Mouse (Mus musculus) kidney, embryonic 14.5 days (tissue): ENCODE measurements around the gene Slc26a8. TPM values are rescaled to one million over a fixed set of nuclear protein-coding genes. Genes with fewer than 3 reads are reported as not detected.
A peak's percentile ranks its signal among the peaks of the same experiment; 100 is the strongest.

Experiments used
- ATAC-seq: fragments of 200-750 bp; cut with Nextera tagmentation; 2 replicates; pipeline ENCODE4 v1.8.0; 2017; ENCODE audit warnings: moderate number of reproducible peaks, mild to moderate bottlenecking, moderate TSS enrichment, moderate library complexity; ENCODE audit not compliant: low FRiP score, low TSS enrichment
- H3K27ac ChIP-seq: fragments of 300-500 bp; sonication (generic); 2 replicates; pipeline ENCODE4 v1.5.1; 2014; ENCODE audit warnings: low read depth, mild to moderate bottlenecking, low read length, moderate library complexity, mixed read lengths
- H3K27me3 ChIP-seq: fragments of 300-500 bp; sonication (generic); 2 replicates; pipeline ENCODE4 v1.6.1; 2014; ENCODE audit warnings: mild to moderate bottlenecking, low read length; ENCODE audit not compliant: control insufficient read depth, insufficient read depth
- H3K36me3 ChIP-seq: fragments of 300-500 bp; sonication (generic); 2 replicates; pipeline ENCODE4 v1.6.1; 2014; ENCODE audit warnings: low read length, mixed read lengths; ENCODE audit not compliant: control insufficient read depth, insufficient read depth
- H3K4me1 ChIP-seq: fragments of 300-500 bp; sonication (generic); 2 replicates; pipeline ENCODE4 v1.6.1; 2014; ENCODE audit warnings: low read length, mixed read lengths; ENCODE audit not compliant: control insufficient read depth, insufficient read depth
- H3K4me2 ChIP-seq: fragments of 300-500 bp; sonication (generic); replicated peaks from 2 replicates; pipeline ENCODE4 v1.6.1; 2014; ENCODE audit warnings: low read depth, mild to moderate bottlenecking, low read length
- H3K4me3 ChIP-seq: fragments of 300-500 bp; sonication (generic); 2 replicates; pipeline ENCODE4 v1.5.1; 2014; ENCODE audit warnings: mild to moderate bottlenecking, low read length
- H3K9ac ChIP-seq: fragments of 300-500 bp; sonication (generic); 2 replicates; pipeline ENCODE4 v1.6.1; 2014; ENCODE audit warnings: low read depth, mild to moderate bottlenecking, low read length, moderate library complexity
- H3K9me3 ChIP-seq: fragments of 300-500 bp; sonication (generic); 2 replicates; pipeline ENCODE4 v1.6.1; 2016; ENCODE audit warnings: low read length; ENCODE audit not compliant: control insufficient read depth
- WGBS: fragments of 180-500 bp; shearing (Covaris S2); extraction: QIAGEN DNeasy Blood & Tissue Kit; methylation state at CpG from one replicate; pipeline ENCODE4 v1.1.7; 2014; 5-methylcytosine and 5-hydroxymethylcytosine counted together
- polyA plus RNA-seq: library from polyadenylated mRNA; unstranded; fragments of >200 nt; fragmentation: Nextera tagmentation; extraction: Ambion mirVana; gene quantifications from 2 replicates; pipeline ENCODE4 v1.2.1, GENCODE M21; 2014

The Slc26a8 gene
- polyA plus RNA-seq, 1 experiment from 2014 or later: 1.3 TPM

DNA sequence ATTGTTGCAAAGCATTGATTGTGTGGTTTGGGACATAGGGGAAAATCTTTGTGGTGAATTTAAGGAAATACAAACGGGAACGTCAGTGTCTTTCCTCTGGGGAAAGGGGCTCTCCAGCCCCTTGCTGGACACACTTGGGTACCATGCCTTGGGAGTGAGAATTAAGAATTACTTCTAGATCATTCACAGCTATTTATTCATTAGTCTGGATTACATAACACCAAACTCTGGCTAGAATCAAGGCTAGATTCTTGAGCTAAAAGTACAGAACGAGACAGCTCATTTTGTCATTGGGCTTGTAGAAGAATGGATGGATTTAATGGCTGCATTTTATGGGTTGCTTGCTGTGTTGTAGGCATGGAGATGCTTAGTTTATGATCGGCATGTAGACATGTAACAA is 4.8 kb upstream of the Slc26a8 start:
- H3K4me3 ChIP-seq: no peak overlapping the region
- H3K9me3 ChIP-seq: no peaks in the 10 kb centered on the region
- H3K27ac ChIP-seq: no peak overlapping the region
- peaks cover 8% of the 10 kb centered on the region; the same call in 1 of the 2 replicates for H3K36me3 ChIP-seq
- H3K4me2 ChIP-seq: no peak overlapping the region
- H3K4me1 ChIP-seq: peaks cover 37% of the 10 kb centered on the region
- 87% methylated on average over 4 of the region's 4 CpGs for WGBS
- no peaks in the 10 kb centered on the region for H3K27me3 ChIP-seq
- ATAC-seq: no peak
- H3K9ac ChIP-seq: no peak overlapping the region

DNA sequence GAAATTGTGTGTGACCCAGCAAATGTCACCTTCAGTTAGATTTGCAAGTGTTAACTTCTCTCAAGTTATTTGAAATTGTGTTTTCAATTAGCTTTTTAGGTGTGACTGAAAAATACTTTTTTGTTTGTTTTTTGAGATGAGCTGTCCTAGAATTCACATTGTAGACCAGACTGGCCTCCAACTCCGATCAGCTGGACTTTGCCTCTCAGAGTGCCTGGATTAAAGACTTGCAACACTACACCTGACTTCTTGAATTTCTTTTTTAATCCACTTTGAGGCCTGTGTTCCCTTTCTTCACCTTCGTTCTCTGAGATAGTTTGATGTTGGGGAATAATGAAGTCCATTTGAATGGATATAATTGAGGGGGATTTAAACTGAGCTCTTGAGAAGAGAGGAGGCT is 4.0 kb upstream of the Slc26a8 start:
- WGBS: 81% methylated on average over 2 of the region's 2 CpGs
- H3K9me3 ChIP-seq: no peaks in the 10 kb centered on the region
- no peaks in the 10 kb centered on the region for H3K27me3 ChIP-seq
- H3K4me1 ChIP-seq: peaks cover 36% of the 10 kb centered on the region
- H3K36me3 ChIP-seq: peaks cover 8% of the 10 kb centered on the region; the same call in 1 of the 2 replicates
- H3K4me3 ChIP-seq: no peak overlapping the region
- ATAC-seq: no peak
- no peak overlapping the region for H3K4me2 ChIP-seq
- no peak overlapping the region for H3K27ac ChIP-seq
- H3K9ac ChIP-seq: no peak overlapping the region

DNA sequence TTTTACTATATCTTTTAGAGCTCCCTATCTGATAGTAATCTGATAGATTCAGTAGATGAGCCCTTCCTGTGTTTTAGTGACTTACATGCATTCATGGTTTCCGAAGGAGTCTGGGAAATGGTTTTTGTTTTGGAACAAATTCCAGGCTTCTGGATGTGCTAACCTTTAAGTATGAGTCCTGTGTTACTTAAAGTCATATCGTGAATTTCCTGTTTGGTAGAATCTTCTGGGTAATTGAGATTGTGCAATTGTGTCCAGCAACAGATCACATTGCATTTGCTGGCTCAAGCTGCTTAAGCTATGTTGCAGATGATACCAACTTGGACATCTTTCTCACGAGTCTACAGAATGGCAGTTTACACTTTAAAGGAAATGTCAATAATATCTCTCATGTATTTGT is 3.1 kb upstream of the Slc26a8 start:
- Histone ChIP-seq H3K27me3 (no peaks in the 10 kb centered on the region; the same call in 1 of the 2 replicates), H3K27ac (no peak overlapping the region), H3K4me1 (peaks cover 30% of the 10 kb centered on the region), H3K4me3 (peak overlapping the region; percentile 78), H3K36me3 (peaks cover 8% of the 10 kb centered on the region; the same call in 1 of the 2 replicates), H3K4me2 (peak overlapping the region; percentile 72), H3K9me3 (no peaks in the 10 kb centered on the region), H3K9ac (peak overlapping the region; percentile 92; the same call in 1 of the 2 replicates)
- 31% methylated on average over 3 of the region's 3 CpGs for WGBS
- ATAC-seq: no peak

DNA sequence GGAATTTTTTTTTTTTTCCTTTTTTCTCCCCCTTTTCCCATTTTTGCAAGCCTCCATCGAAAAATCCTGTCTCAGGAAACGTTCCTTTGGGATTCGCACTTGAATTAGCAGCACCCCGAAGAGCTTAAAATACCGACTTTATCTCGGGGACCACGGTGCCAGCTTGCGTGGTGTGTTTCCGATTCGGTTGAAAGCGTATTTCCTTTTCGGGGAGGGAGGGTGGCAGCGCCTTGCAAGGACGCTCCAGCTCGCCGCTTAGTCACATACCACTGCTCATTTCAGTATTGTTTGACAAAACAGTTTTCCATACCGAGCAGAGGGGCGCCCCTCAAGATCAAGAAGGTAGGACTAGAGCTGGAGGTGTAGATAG is 2.3 kb upstream of the Slc26a8 start:
- peaks cover 8% of the 10 kb centered on the region; the same call in 1 of the 2 replicates for H3K36me3 ChIP-seq
- peak overlapping the region; percentile 72 for H3K4me2 ChIP-seq
- H3K27ac ChIP-seq: peak overlapping the region; percentile 92; the same call in 1 of the 2 replicates
- no peaks in the 10 kb centered on the region for H3K9me3 ChIP-seq
- WGBS: under 1% methylated on average over 18 of the region's 18 CpGs
- peak overlapping the region; percentile 92 for H3K9ac ChIP-seq
- ATAC-seq: no peak
- no peaks in the 10 kb centered on the region; the same call in 1 of the 2 replicates for H3K27me3 ChIP-seq
- H3K4me3 ChIP-seq: peak overlapping the region; percentile 78
- H3K4me1 ChIP-seq: peaks cover 23% of the 10 kb centered on the region

DNA sequence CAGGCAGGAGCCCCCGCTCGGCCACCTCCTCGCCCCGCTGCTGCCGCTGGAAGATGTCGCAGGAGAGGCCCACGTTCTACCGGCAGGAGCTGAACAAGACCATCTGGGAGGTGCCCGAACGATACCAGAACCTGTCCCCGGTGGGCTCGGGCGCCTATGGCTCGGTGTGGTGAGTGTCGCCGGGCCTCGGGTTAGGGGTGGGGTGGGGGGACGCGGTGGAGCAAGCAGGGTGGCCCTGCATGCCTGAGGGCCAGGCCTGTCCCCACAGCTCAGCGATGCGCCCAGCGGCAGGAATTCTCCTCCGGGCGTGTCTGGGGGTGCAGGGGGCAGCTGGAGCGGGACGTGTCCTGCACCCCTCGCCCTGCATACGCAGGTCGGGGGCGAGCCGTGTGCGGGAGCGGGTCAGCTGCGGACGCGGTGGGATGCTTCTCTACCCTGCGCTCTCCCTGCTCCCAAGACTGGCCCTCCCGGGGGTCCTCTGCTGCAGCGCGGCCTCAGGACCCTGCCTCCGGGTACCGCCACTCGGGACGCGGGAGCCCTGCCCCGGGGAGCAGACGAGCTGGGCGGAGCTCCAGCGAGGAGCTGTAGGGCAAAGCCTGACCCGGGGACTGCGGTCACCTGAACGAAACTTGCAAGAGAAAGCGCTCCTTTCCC is 1.8 kb upstream of the Slc26a8 start:
- peak overlapping the region; percentile 92 for H3K27ac ChIP-seq
- WGBS: under 1% methylated on average over 53 of the region's 53 CpGs
- peak overlapping the region; percentile 72 for H3K4me2 ChIP-seq
- no peaks in the 10 kb centered on the region; the same call in 1 of the 2 replicates for H3K27me3 ChIP-seq
- peak; percentile 51 for ATAC-seq
- H3K4me1 ChIP-seq: peaks cover 18% of the 10 kb centered on the region
- H3K4me3 ChIP-seq: peak overlapping the region; percentile 78
- peaks cover 8% of the 10 kb centered on the region; the same call in 1 of the 2 replicates for H3K36me3 ChIP-seq
- H3K9me3 ChIP-seq: no peaks in the 10 kb centered on the region
- H3K9ac ChIP-seq: peak overlapping the region; percentile 92

DNA sequence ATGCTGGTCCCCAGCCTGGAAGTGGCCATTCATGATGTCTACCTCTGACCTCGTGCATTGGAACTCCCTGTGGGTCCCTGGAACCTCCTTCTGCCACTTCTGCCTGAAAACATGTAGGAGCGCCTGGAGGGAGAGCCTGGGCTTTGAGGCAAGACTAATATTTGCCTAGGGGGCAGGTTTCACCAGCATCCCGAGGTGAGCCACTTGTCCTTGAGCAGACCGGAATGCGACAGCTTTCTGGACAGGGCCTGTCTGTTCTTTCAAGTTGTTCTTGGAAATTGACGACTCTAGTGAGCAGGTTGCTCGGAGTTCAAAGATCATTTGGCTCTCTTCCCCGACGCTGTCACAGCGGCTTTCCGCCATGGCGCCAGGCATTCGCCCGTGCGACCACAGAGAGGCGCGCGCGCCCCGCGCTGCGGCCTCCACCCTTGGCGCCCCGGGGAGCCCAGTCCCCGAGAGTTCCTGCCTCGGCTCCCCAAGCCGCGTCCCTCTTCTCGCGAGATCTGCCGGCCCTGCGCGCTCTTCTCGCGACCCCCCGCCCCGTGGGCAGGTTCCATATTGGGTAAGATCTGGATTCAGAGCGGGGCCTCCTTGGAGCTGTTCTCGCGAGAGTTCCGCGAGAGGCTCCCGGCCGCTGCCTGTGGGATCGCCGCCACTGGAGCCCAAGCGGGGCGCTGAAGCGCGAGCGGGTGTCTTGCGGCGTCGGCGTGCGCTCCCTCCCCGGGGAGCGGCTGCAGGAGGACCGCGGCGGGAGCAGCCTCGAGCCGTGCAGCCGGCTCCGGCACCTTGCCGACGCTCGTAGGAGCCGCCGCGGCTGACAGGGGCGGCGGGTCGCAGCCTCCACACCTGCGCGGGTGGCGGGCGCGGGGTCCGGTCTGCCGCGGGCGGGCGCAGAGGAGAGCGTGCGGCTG is 998 bp upstream of the Slc26a8 start, which contains the start of gene Mapk14:
TSS of gene Mapk14 (plus strand) at position 554 of the 911 bp plus-strand sequence.
- WGBS: under 1% methylated on average over 83 of the region's 86 CpGs
- H3K4me2 ChIP-seq: peak within 1 kb of the TSS; percentile 72
- H3K4me1 ChIP-seq: peaks cover 11% of the 10 kb centered on the region
- H3K36me3 ChIP-seq: peaks cover 8% of the 10 kb centered on the region; the same call in 1 of the 2 replicates
- peak within 1 kb of the TSS; percentile 92 for H3K27ac ChIP-seq
- peak within 1 kb of the TSS; percentile 78 for H3K4me3 ChIP-seq
- H3K9me3 ChIP-seq: no peaks in the 10 kb centered on the region
- H3K9ac ChIP-seq: peak within 1 kb of the TSS; percentile 92
- peak; percentile 94 for ATAC-seq
- H3K27me3 ChIP-seq: no peaks in the 10 kb centered on the region; the same call in 1 of the 2 replicates

DNA sequence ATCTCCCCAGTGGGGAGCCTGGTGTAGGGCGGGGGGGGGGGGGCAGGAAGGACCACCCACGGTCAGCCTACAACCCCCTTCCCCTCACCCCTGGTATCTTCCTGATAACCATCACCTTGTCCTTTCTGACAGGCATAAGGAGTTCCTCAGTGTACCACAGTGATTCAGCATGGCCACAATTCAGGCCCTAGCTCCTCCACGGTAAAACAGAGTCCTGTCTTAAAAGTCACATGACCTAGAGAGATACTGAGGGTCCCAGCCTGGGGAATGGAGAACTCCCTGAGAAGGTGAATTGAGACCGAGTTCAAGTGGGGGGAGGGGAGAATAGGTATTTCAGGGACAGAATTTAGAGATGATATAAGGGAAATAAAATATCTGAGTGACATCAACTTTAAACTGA is 2.7 kb downstream of the Slc26a8 start:
- Histone ChIP-seq H3K9ac (no peak overlapping the region), H3K4me3 (no peak overlapping the region), H3K27me3 (no peaks in the 10 kb centered on the region; the same call in 1 of the 2 replicates), H3K27ac (no peak overlapping the region), H3K4me2 (no peak overlapping the region), H3K36me3 (no peaks in the 10 kb centered on the region), H3K9me3 (no peaks in the 10 kb centered on the region), H3K4me1 (no peaks in the 10 kb centered on the region; the same call in 1 of the 2 replicates)
- WGBS: 64% methylated on average over 4 of the region's 4 CpGs
- ATAC-seq: no peak

DNA sequence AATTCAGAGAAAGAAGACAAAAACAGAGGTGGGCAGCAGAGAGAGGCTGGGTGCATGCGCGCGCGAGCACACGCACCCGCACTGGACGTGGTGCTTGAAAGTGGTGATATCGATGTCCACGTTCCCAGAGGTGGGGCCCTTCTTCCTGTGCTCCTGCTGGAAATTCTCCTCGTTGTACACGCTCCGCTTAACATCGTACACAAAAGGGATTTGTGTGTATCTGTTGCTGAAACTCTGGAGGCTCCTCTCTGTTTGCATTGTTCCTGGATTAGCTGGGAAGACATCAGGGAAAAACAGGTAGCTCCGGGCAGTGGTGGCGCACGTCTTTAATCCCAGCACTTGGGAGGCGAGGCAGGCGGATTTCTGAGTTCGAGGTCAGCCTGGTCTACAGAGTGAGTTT is 5.4 kb downstream of the Slc26a8 start:
- no peak overlapping the region for H3K27ac ChIP-seq
- no peak overlapping the region for H3K9ac ChIP-seq
- H3K4me2 ChIP-seq: no peak overlapping the region
- no peak for ATAC-seq
- no peaks in the 10 kb centered on the region for H3K36me3 ChIP-seq
- WGBS: 82% methylated on average over 19 of the region's 19 CpGs
- no peaks in the 10 kb centered on the region; the same call in 1 of the 2 replicates for H3K4me1 ChIP-seq
- no peaks in the 10 kb centered on the region; the same call in 1 of the 2 replicates for H3K27me3 ChIP-seq
- H3K4me3 ChIP-seq: no peak overlapping the region
- H3K9me3 ChIP-seq: no peaks in the 10 kb centered on the region
